Mouse (Mus musculus): Measurements from ENCODE around the gene Dnaja2.

DNA sequence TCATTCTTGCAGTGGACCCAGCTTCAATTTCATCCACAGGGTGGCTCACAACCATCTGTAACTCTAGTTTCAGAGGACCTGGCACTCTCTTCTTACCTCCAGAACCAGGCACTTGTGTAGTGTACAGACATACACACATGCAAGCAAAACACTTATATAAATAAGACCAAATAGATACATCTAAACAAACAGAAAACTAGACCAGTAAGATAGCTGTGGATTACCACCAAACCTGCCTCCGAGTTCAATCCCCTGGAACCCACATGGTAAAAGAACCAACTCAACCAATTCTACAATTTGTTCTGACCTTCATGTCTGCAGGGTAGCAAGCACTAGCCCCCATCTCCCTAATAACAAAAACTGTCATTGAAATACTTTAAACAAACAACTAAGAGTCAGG, 3.2 kb downstream of the Dnaja2 start:
- no peak for TF ChIP-seq CHD2 (IDR thresholded peaks at IDR 0.05; ENCODE audit: low read length)
- TF ChIP-seq CTCF (conservative IDR thresholded peaks at IDR 0.05 in 1 of 2, IDR thresholded peaks at IDR 0.05 in 1 of 2; ENCODE audit: low read depth in 2 of 2, low read length in 2 of 2), result no peak
- no peak for TF ChIP-seq POLR2A (IDR thresholded peaks at IDR 0.05; ENCODE audit: low read depth, low read length)
- TF ChIP-seq USF1 (IDR thresholded peaks at IDR 0.05; ENCODE audit: low read depth, low read length), result no peak
- no peak for TF ChIP-seq HCFC1 (IDR thresholded peaks at IDR 0.05; ENCODE audit: low read depth, low read length)
- TF ChIP-seq TCF12 (IDR thresholded peaks at IDR 0.05; ENCODE audit: low read depth, low read length), result no peak
- no peak for TF ChIP-seq ETS1 (conservative IDR thresholded peaks at IDR 0.05; ENCODE audit: low read depth, low read length)
- TF ChIP-seq BHLHE40 (IDR thresholded peaks at IDR 0.05; ENCODE audit: low read depth, low read length), result no peak
- no peak for TF ChIP-seq MEF2A (IDR thresholded peaks at IDR 0.05; ENCODE audit: borderline replicate concordance, low read depth, low read length)
